Mouse (Mus musculus): ENCODE data around the gene Tmub2.

- TF ChIP-seq CTCF (IDR thresholded peaks at IDR 0.05; ENCODE audit: control insufficient read depth, insufficient read depth, insufficient read length) (peak; percentile 38), MAX (IDR thresholded peaks at IDR 0.05) (peak; percentile 38), CEBPB (IDR thresholded peaks at IDR 0.05; ENCODE audit: low read depth) (no peak), MYOD1 (IDR thresholded peaks at IDR 0.05; ENCODE audit: control insufficient read depth, insufficient read length, low read depth) (peak; percentile 49), USF1 (IDR thresholded peaks at IDR 0.05; ENCODE audit: low read depth) (peak; percentile 54), FOSL1 (IDR thresholded peaks at IDR 0.05; ENCODE audit: insufficient read depth, low read length, poor library complexity, severe bottlenecking) (no peak), MYOG (IDR thresholded peaks at IDR 0.05; ENCODE audit: control insufficient read depth, extremely low read depth, insufficient read length) (no peak)
These were observed 17.3 kb upstream of the Tmub2 start for GRCm38 (mm10) chr11:102267480-102267879.

Data from C2C12 (cell line).